Mouse (Mus musculus): ENCODE measurements around the gene Rsu1. TPM values are rescaled to one million over a fixed set of nuclear protein-coding genes. Genes with fewer than 3 reads are reported as not detected.

Rsu1 gene
- polyA plus RNA-seq, 1 experiment from 2014 or later = 68.3 TPM

GRCm38 (mm10) chr2:13044555-13044954, 226.7 kb downstream of the Rsu1 start:
- 78% methylated on average over 4 of the region's 4 CpGs for WGBS
- no peaks in the 10 kb centered on the region for H3K9me3 ChIP-seq (ENCODE audit: control insufficient read depth)
- no peak overlapping the region for H3K9ac ChIP-seq (ENCODE audit: low read depth, low read length)
- H3K4me1 ChIP-seq (replicated peaks; ENCODE audit: control insufficient read depth, insufficient read depth, low read length) = no peaks in the 10 kb centered on the region
- H3K4me2 ChIP-seq (replicated peaks; ENCODE audit: low read depth) = no peak overlapping the region
- H3K27ac ChIP-seq (ENCODE audit: low read depth, low read length) = no peak overlapping the region
- H3K4me3 ChIP-seq (ENCODE audit: low read depth, low read length) = no peak overlapping the region
- H3K27me3 ChIP-seq (replicated peaks; ENCODE audit: control insufficient read depth, insufficient read depth, low read length) = no peaks in the 10 kb centered on the region
- no peaks in the 10 kb centered on the region for H3K36me3 ChIP-seq (ENCODE audit: control insufficient read depth, insufficient read depth)
- ATAC-seq = no peak
- TF ChIP-seq CTCF (IDR thresholded peaks at IDR 0.05; ENCODE audit: low read depth) = no peak

GRCm38 (mm10) chr2:13039785-13040184, 231.4 kb downstream of the Rsu1 start:
- H3K4me1 ChIP-seq (replicated peaks; ENCODE audit: control insufficient read depth, insufficient read depth, low read length) = no peaks in the 10 kb centered on the region
- no peak for ATAC-seq
- no peaks in the 10 kb centered on the region for H3K9me3 ChIP-seq (ENCODE audit: control insufficient read depth)
- H3K27me3 ChIP-seq (replicated peaks; ENCODE audit: control insufficient read depth, insufficient read depth, low read length) = no peaks in the 10 kb centered on the region
- no peaks in the 10 kb centered on the region for H3K36me3 ChIP-seq (ENCODE audit: control insufficient read depth, insufficient read depth)
- no peak for TF ChIP-seq CTCF (IDR thresholded peaks at IDR 0.05; ENCODE audit: low read depth)
- H3K27ac ChIP-seq (ENCODE audit: low read depth, low read length) = no peak overlapping the region
- WGBS = 87% methylated on average over 4 of the region's 4 CpGs
- H3K4me3 ChIP-seq (ENCODE audit: low read depth, low read length) = no peak overlapping the region
- no peak overlapping the region for H3K9ac ChIP-seq (ENCODE audit: low read depth, low read length)
- no peak overlapping the region for H3K4me2 ChIP-seq (replicated peaks; ENCODE audit: low read depth)

GRCm38 (mm10) chr2:13038772-13039171, 232.4 kb downstream of the Rsu1 start:
- no peak overlapping the region for H3K4me3 ChIP-seq (ENCODE audit: low read depth, low read length)
- H3K9me3 ChIP-seq (ENCODE audit: control insufficient read depth) = no peaks in the 10 kb centered on the region
- no peak overlapping the region for H3K9ac ChIP-seq (ENCODE audit: low read depth, low read length)
- no peak for ATAC-seq
- WGBS = 52% methylated on average over 3 of the region's 3 CpGs
- no peak overlapping the region for H3K27ac ChIP-seq (ENCODE audit: low read depth, low read length)
- H3K4me2 ChIP-seq (replicated peaks; ENCODE audit: low read depth) = no peak overlapping the region
- no peak for TF ChIP-seq CTCF (IDR thresholded peaks at IDR 0.05; ENCODE audit: low read depth)
- no peaks in the 10 kb centered on the region for H3K27me3 ChIP-seq (replicated peaks; ENCODE audit: control insufficient read depth, insufficient read depth, low read length)
- H3K36me3 ChIP-seq (ENCODE audit: control insufficient read depth, insufficient read depth) = no peaks in the 10 kb centered on the region
- H3K4me1 ChIP-seq (replicated peaks; ENCODE audit: control insufficient read depth, insufficient read depth, low read length) = no peaks in the 10 kb centered on the region

Other genes starting within 250 kb of the Rsu1 start
- 32.1 and 41.6 TPM in 2 replicates for gene Cubn, start 220.4 kb upstream of the Rsu1 start, polyA plus RNA-seq (2015; fragmentation: Nextera tagmentation; extraction: Ambion mirVana)